Mouse (Mus musculus): ENCODE measurements at regions not wholly inside any gene's neighbourhood (a gene's known extent, or its start where the extent isn't known, plus 50 kb on each side); places are given as distances from the start of the nearest gene placed in this dataset.

- no peak for DNase-seq (ENCODE audit: low read depth)
Observed at GRCm38 (mm10) chrX:108608446-108608845, 56.2 kb downstream of the Gm379 start.

GRCm38 (mm10) chrX:108599906-108600468 is 64.7 kb downstream of the Gm379 start:
- no peak for DNase-seq (ENCODE audit: low read depth)

DNA sequence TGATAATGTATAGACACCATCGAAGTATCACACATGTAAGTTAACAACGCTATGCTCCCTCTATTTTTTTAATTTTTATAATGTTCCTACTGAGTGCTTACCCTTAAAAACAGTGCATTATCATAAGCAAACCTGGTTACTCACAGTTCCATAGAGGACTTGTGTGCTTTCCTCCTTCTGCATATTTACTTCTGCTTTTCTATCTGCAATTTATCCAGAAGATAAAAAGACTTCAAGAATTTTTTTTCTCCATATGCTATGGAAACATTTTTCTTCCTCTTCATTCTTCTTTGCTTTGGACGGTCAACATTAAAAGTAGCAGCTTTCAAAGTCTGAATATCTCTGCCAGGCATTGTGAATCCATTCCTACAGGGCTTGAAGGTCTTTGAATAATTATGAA is 102.7 kb downstream of the Gm379 start:
- DNase-seq (ENCODE audit: low read depth) = no peak

DNA sequence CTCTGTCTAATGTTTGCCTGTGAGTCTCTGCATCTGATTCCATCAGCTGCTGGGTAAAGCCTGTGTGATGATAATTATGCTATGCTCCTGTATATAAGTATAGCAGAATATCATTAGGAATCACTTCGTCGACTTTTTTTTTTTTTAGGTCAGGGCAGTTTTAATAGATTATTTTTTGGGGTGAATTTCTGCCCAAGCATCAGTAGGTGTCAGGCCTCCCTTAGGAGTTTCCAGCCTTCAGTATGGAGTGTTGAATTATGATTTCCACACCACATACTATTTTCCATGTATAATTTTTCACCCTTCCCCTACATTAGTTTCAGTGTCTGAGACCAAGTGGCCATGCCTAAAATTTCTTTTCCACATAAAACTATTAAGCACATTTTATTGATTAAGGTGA is 121.5 kb downstream of the Gm379 start:
- peak; percentile 16 for DNase-seq (ENCODE audit: low read depth)

DNA sequence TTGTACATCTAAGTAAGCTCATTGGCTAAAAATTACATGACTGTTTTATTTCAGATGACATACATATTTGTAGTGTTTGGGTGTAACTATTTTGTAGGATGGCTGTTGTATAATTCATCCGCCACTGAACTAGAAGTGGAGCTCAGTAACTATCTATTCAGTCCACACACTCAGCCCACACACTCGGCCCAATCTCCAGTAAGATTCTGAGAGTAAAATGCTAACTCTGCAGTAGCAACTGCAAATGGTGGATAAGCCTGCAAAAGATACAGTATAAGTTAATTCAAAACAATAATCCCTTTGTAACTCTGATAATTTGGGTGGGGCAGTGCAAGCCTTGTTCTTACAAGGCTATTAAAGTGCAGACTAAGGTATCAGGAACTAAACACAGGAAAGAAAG is 123.3 kb downstream of the Gm379 start:
- DNase-seq (ENCODE audit: low read depth) = no peak

- peak; percentile 51 for DNase-seq (ENCODE audit: low read depth)
Observed at GRCm38 (mm10) chrX:108536995-108537394, 127.7 kb downstream of the Gm379 start.

All from 416B (cell line).